Mouse (Mus musculus): ENCODE data around the gene Sept7. TPM values are rescaled to one million over a fixed set of nuclear protein-coding genes. Genes with fewer than 3 reads are reported as not detected.
"Not testable (repeated sequence)": the region's sequence is repeated elsewhere in the genome, so short reads cannot be mapped to it uniquely, and the experiment has no call there.

The Sept7 gene
- polyA plus RNA-seq, 1 experiment from 2014 or later, result 229 TPM

DNA sequence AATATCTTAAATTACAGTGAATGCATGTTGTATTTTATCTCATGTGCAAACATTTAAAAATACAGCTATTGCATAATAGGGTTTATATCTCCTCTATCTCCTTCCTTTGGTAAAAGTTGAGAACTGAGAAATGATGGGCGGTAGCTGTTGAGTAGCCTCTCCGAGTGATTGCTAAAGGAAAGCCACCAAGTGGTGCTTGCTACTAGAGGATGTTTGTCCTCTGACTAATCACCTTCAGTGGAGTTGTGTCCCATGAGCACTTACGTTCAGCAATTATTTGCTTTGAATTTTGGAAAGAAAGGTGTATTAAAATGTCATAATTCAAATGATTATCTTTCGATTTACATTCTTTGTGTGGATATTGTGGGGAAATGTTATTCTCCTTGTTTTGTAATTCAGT is 13.6 kb downstream of the Sept7 start:
- ATAC-seq (replicated peaks), result no peak
- Histone ChIP-seq H3K9me3 (no peaks in the 10 kb centered on the region), H3K4me3 (no peak overlapping the region), H3K36me3 (replicated peaks) (peaks cover 17% of the 10 kb centered on the region; the same call in 1 of the 2 replicates), H3K4me1 (no peaks in the 10 kb centered on the region; the same call in 1 of the 2 replicates), H3K4me2 (no peak overlapping the region), H3K27me3 (replicated peaks) (no peaks in the 10 kb centered on the region), H3K9ac (no peak overlapping the region), H3K27ac (no peak overlapping the region)
- 97% methylated on average over 4 of the region's 4 CpGs for WGBS

DNA sequence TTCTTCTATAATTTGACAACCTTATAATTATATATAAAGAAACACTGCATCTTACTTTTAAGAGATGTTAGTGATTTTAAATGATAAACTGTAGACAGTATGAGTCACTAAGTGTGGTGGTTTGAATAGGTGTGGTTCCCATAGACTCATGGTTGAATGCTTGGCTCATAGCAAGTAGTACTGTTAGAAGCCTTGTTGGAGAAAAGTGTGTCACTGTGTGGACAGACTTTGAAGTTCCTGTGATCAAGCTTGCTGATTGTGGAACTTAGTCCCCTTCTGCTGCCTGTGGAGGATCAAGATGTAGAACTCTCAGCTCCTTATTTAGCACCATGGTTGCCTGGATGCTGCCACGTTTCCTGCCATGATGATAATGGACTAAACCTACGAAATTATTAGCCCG is 14.9 kb downstream of the Sept7 start:
- no peak overlapping the region for H3K27ac ChIP-seq
- 88% methylated on average over 3 of the region's 3 CpGs for WGBS
- no peaks in the 10 kb centered on the region; the same call in 1 of the 2 replicates for H3K4me1 ChIP-seq
- H3K4me2 ChIP-seq, result no peak overlapping the region
- no peaks in the 10 kb centered on the region for H3K9me3 ChIP-seq
- H3K4me3 ChIP-seq, result no peak overlapping the region
- no peaks in the 10 kb centered on the region for H3K27me3 ChIP-seq (replicated peaks)
- peaks cover 17% of the 10 kb centered on the region; the same call in 1 of the 2 replicates for H3K36me3 ChIP-seq (replicated peaks)
- no peak overlapping the region for H3K9ac ChIP-seq
- no peak for ATAC-seq (replicated peaks)

DNA sequence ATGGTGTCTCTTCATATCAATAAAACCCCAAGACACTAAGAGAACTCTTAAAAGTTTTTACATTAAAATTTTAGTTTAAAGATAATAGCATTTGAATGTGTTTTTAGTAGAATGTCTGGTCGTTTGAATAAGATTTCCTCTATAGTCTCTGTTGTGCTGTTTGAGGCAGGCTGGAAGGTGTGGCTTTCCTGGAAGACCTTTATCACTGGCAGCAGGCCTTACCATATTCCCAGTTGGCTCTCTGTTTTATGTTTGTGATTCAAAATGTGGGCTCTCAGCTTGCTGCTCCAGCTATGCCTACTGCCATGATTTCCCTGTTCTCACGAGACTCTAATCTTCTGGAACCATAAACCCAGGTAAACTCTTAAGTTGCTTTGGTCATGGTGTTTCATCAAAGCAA is 15.3 kb downstream of the Sept7 start:
- no peak for ATAC-seq (replicated peaks)
- Histone ChIP-seq H3K4me1 (no peaks in the 10 kb centered on the region; the same call in 1 of the 2 replicates), H3K9ac (no peak overlapping the region), H3K9me3 (no peaks in the 10 kb centered on the region), H3K27me3 (replicated peaks) (no peaks in the 10 kb centered on the region), H3K36me3 (replicated peaks) (peaks cover 17% of the 10 kb centered on the region; the same call in 1 of the 2 replicates), H3K27ac (no peak overlapping the region), H3K4me2 (no peak overlapping the region), H3K4me3 (no peak overlapping the region)
- 88% methylated on average over 2 of the region's 2 CpGs for WGBS

DNA sequence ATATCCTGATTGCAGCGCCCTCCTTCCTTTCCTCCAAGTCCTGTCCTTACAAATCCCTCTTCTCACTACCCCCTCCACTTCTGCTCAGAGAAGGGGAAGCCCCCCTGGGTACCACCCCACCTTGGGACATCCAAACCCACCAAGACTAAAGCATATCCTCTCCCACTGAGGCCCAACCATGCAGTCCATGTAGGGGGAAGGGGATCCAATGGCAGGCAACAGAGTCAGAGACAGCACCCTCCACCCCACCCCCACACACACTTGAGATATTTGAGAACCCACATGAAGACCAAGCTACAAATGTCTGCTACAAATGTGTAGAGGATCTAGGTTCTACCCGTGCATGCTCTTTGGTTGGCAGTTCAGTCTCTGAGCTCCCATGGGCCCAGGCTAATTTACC is 19.7 kb downstream of the Sept7 start:
- Histone ChIP-seq H3K9me3 (no peaks in the 10 kb centered on the region), H3K27me3 (replicated peaks) (no peaks in the 10 kb centered on the region), H3K9ac (no peak overlapping the region), H3K4me1 (no peaks in the 10 kb centered on the region), H3K27ac (no peak overlapping the region), H3K4me2 (no peak overlapping the region), H3K4me3 (no peak overlapping the region), H3K36me3 (replicated peaks) (peaks cover 10% of the 10 kb centered on the region; the same call in 1 of the 2 replicates)
- ATAC-seq (replicated peaks), result no peak
- 89% methylated on average over 2 of the region's 2 CpGs for WGBS

DNA sequence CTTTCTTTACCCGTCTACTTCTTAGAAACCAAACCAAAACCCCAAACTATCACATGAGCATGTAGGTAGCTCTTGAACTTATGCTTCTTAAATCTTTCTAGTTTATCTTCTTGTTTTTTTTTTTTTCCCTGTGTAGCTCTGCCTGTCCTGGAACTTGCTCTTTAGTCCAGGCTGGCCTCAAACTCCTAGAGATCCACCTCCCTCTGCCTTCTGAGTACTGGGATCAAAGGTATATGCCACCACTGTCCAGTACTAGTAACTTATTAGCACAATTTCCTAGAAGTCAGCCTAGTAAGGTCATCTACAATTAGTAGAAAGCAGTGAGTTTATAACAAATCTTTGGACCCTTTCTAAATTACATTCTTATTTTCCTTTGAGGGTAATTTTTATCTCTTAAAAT is 37.6 kb downstream of the Sept7 start:
- WGBS, result 96% methylated on average over 1 of the region's 1 CpGs
- no peaks in the 10 kb centered on the region for H3K9me3 ChIP-seq
- H3K36me3 ChIP-seq (replicated peaks), result peaks cover 3% of the 10 kb centered on the region; the same call in 1 of the 2 replicates
- no peak for ATAC-seq (replicated peaks)
- H3K4me3 ChIP-seq, result no peak overlapping the region
- H3K27ac ChIP-seq, result no peak overlapping the region
- H3K4me1 ChIP-seq, result no peaks in the 10 kb centered on the region
- no peak overlapping the region for H3K9ac ChIP-seq
- no peaks in the 10 kb centered on the region for H3K27me3 ChIP-seq (replicated peaks)
- no peak overlapping the region for H3K4me2 ChIP-seq

DNA sequence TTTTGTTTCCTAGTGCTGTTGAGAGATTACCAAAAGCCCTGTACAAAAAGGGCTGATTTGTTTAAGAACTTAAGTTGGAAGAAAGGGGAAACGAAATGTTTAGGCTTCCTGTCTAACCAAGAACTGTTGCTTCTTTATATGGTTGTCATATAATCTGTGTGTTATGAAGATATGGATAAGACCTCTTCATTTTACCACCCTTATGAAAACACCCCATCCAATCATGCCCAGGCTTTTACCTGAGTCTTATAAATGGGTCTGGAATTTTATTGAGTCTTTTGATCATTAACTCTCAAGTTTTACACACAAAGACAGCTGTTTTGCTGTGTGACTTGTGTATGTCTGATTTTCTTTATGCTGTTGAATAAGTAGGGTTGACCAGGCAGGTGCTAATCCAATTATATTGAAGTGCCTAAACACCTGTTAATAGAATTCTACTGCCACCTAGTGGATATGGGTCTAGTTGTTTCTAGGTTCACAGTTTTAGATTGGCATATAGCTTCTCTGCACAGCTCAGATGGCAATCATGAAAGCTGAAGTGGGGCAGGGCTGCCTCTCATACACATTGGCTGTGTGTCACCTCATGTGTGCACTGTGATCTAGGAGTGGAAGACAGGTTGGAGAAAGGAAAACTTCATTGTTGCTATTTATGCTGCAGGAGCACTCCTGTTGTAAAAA is 57.4 kb downstream of the Sept7 start:
- Histone ChIP-seq H3K4me1 (no peaks in the 10 kb centered on the region), H3K27me3 (replicated peaks) (no peaks in the 10 kb centered on the region), H3K27ac (no peak overlapping the region), H3K4me3 (no peak overlapping the region), H3K4me2 (no peak overlapping the region), H3K9ac (no peak overlapping the region), H3K9me3 (no peaks in the 10 kb centered on the region), H3K36me3 (replicated peaks) (peaks cover 12% of the 10 kb centered on the region)
- ATAC-seq (replicated peaks), result peak; percentile 64; the same call in 1 of the 2 replicates
- 84% methylated on average over 1 of the region's 1 CpGs for WGBS

DNA sequence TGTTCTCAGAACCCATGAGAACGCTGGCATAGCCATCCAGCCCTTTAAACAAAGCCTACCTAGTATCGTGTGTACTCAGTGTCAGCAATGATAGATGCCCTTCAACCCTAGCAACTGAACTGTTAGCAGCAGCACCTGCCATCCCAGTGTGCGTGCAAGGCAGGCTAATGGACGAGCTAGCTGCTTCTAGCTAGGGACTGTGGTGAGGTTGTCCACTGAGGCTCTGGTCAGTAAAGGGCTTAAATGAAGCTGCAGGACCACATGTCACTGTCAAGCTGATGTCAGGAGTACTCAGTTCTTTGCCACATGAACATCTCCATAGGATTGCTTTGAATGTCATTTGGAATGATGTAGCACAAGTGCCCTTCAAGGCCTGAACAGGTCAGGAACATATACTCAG is 62.1 kb downstream of the Sept7 start:
- no peaks in the 10 kb centered on the region for H3K4me1 ChIP-seq
- no peaks in the 10 kb centered on the region for H3K27me3 ChIP-seq (replicated peaks)
- WGBS, result 94% methylated on average over 4 of the region's 4 CpGs
- no peak overlapping the region for H3K27ac ChIP-seq
- no peak overlapping the region for H3K4me3 ChIP-seq
- H3K9me3 ChIP-seq, result no peaks in the 10 kb centered on the region
- H3K36me3 ChIP-seq (replicated peaks), result no peaks in the 10 kb centered on the region
- H3K9ac ChIP-seq, result no peak overlapping the region
- no peak for ATAC-seq (replicated peaks)
- H3K4me2 ChIP-seq, result no peak overlapping the region

DNA sequence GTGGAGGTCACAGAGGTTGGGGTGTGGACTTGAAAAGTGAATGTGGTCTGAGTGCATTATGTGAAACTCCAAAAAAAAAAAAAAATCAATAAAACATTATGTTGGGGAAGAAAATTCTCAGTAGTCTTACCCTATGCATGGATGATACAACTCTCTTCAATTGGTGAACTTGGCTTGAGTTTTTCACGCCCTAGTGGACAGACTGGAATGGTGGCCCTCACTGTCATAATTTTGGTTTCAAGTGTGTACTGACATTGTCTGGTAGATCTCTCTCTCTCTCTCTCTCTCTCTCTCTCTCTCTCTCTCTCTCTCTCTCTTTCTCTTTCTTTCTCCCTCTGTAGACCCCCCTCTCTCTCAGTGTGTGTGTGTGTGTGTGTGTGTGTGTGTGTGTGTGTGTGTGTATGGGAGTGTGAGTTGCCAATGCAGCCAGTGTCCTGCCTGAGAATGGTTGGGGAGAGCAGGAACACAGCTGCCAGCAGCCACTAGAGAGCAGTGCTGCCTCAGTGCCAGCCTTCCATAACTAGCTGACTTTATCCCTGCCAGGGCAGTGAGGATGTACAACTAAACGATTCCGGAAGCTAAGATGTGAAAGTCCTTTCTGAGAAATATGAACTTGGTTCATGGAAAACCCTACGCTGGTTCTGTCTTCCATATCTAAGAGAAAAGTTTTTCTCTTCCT is 65.7 kb downstream of the Sept7 start:
- Histone ChIP-seq H3K27me3 (replicated peaks) (no peaks in the 10 kb centered on the region), H3K27ac (no peak overlapping the region), H3K4me2 (no peak overlapping the region), H3K4me3 (no peak overlapping the region), H3K9me3 (no peaks in the 10 kb centered on the region), H3K9ac (no peak overlapping the region), H3K36me3 (replicated peaks) (no peaks in the 10 kb centered on the region), H3K4me1 (no peaks in the 10 kb centered on the region)
- peak; percentile 87 for ATAC-seq (replicated peaks)
- 58% methylated on average over 4 of the region's 4 CpGs for WGBS

DNA sequence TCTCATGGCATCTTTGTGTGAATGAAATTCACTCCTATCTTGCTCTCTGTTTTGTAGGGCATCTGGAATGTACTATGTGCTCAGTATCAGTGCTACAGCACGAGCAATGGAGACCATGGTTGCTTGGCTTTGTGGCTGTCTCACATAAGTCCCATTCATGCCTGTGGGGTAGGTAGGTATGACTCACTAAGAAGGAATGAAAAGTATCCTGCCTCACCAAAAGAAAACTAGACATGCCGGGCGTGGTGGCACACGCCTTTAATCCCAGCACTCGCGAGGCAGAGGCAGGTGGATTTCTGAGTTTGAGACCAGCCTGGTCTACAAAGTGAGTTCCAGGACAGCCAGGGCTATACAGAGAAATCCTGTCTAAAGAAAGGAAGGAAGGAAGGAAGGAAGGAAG is 67.4 kb downstream of the Sept7 start:
- not testable (repeated sequence) for H3K4me2 ChIP-seq; H3K9me3 ChIP-seq; H3K36me3 ChIP-seq (replicated peaks); H3K4me1 ChIP-seq; H3K27me3 ChIP-seq (replicated peaks); H3K27ac ChIP-seq; H3K4me3 ChIP-seq; H3K9ac ChIP-seq; ATAC-seq (replicated peaks)
- WGBS, result 94% methylated on average over 6 of the region's 6 CpGs

DNA sequence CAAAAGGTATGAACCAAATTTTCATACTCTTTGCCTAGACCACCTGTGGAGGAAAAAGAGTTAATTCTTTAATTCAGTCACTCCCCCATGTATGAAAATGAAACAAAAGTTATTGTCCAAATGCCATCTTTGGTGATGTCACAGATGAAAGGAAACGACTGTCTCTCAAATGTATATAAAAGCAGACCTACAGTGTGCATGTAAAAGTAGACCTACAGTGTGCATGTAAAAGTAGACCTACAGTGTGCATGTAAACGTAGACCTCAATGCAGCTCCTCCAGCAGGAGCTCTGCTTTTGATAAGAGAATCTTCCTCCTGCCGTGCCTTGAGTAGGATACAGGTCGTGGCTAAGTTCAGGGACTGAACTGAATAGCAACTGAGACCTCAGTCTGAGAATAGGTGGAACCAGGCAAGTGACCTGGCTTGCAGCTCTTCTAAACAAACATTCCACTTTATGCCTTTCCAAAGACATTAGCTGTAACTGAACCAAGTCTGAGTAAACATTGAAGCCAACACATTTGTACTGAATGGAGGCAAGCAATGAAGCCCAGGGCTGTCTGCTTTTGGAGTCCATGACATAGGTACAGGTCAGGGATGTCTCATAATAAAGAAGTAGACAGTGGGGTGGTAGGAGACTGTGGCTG is 75.6 kb downstream of the Sept7 start:
- no peak overlapping the region for H3K4me3 ChIP-seq
- ATAC-seq (replicated peaks), result no peak
- no peak overlapping the region for H3K9ac ChIP-seq
- no peaks in the 10 kb centered on the region for H3K4me1 ChIP-seq
- H3K27me3 ChIP-seq (replicated peaks), result no peaks in the 10 kb centered on the region
- no peaks in the 10 kb centered on the region for H3K9me3 ChIP-seq
- H3K4me2 ChIP-seq, result no peak overlapping the region
- H3K36me3 ChIP-seq (replicated peaks), result no peaks in the 10 kb centered on the region
- no peak overlapping the region for H3K27ac ChIP-seq
- WGBS, result 87% methylated on average over 4 of the region's 4 CpGs

DNA sequence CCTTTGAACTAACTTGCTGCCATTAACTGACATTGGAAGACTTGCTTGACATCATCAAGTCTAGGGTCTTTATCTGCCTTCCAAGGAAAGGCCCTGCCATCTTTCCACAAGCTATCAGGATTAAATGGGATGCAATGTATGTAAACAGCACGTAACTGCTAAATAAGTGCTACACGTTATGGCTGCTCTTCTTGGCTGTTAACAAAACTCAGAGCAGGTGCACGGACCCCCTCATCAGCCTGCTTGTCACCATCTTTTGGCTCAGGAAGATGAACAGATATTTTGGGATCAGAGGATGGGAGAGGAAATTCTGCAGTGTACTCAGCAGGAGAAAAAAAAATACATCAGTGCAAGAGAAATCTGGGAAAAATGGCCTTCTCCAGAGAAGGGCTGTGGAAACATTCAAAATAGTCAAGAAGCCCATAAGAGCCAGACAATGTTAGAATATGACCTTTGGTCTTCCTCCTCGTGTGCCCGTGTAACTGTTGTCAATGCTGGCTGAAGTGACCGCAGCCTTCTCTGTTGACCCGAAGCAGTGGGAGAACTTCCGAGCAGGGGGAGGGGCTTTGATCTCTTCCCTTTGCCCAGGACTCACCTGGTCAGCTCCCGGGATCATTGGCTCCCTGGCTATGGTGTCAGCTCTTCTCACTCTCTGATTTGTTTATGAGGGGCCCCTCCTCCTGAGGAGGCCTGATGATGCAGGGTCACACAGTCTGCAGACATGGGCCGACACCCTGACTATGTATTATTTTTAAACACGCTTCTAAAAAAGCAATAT is 76.9 kb downstream of the Sept7 start:
- Histone ChIP-seq H3K4me3 (no peak overlapping the region), H3K9ac (no peak overlapping the region), H3K27me3 (replicated peaks) (no peaks in the 10 kb centered on the region), H3K27ac (no peak overlapping the region), H3K4me2 (no peak overlapping the region), H3K4me1 (no peaks in the 10 kb centered on the region), H3K36me3 (replicated peaks) (no peaks in the 10 kb centered on the region), H3K9me3 (no peaks in the 10 kb centered on the region)
- ATAC-seq (replicated peaks), result no peak
- WGBS, result 85% methylated on average over 11 of the region's 11 CpGs
